Comparison of ENCODE assay signal across 23 mouse cellular contexts in genomic region chr9:61755311-61755710, GRCm38 (mm10).
DNase-seq lines count a peak whose midpoint lies in the region; ATAC-seq and TF ChIP-seq lines count a peak whose summit lies in the region.
"Had no signal": no experiment of that assay in that cellular context is flagged by ENCODE, and none has a peak within 500 bp of the region (broad histone marks: within the 10 kb centered on the region; RNA-seq: fewer than 3 reads in every experiment).

No protein-coding gene starts in this region.

- H3K36me3 ChIP-seq in hindbrain, embryonic 14.5 days (replicated peaks; ENCODE audit: control insufficient read depth, insufficient read depth), result no peaks in the 10 kb centered on the region
- no peaks in the 10 kb centered on the region for H3K36me3 ChIP-seq in hindbrain, embryonic 16.5 days (ENCODE audit: control insufficient read depth, insufficient read depth, low read length)
- H3K36me3 ChIP-seq in midbrain, embryonic 15.5 days (replicated peaks), result no peaks in the 10 kb centered on the region
- H3K36me3 ChIP-seq: embryonic facial prominence, embryonic 10.5 days; limb, embryonic 13.5 days; liver, embryonic 12.5 days had no signal

- H3K27me3 ChIP-seq in hindbrain, embryonic 14.5 days (ENCODE audit: control insufficient read depth, insufficient read depth, low read length), result no peaks in the 10 kb centered on the region
- H3K27me3 ChIP-seq in hindbrain, embryonic 16.5 days (replicated peaks; ENCODE audit: control insufficient read depth, insufficient read depth, low read length), result no peaks in the 10 kb centered on the region; the same call in 1 of the 2 replicates
- H3K27me3 ChIP-seq in midbrain, embryonic 15.5 days (replicated peaks), result no peaks in the 10 kb centered on the region
- H3K27me3 ChIP-seq in cerebellum, adult 2 months (ENCODE audit: control insufficient read depth, insufficient read depth, low read length), result no peaks in the 10 kb centered on the region
- H3K27me3 ChIP-seq: liver, embryonic 12.5 days had no signal

- H3K4me3 ChIP-seq in hindbrain, embryonic 14.5 days (replicated peaks; ENCODE audit: low read length), result no peak overlapping the region
- no peak overlapping the region for H3K4me3 ChIP-seq in hindbrain, embryonic 16.5 days (ENCODE audit: low read length)
- H3K4me3 ChIP-seq in midbrain, embryonic 15.5 days, result no peak overlapping the region
- H3K4me3 ChIP-seq in cerebellum, adult 2 months (replicated peaks; ENCODE audit: insufficient read depth, low read depth, low read length), result no peak overlapping the region
- H3K4me3 ChIP-seq: embryonic facial prominence, embryonic 10.5 days; limb, embryonic 13.5 days; liver, embryonic 12.5 days had no signal

- H3K4me2 ChIP-seq in hindbrain, embryonic 14.5 days (replicated peaks), result no peak overlapping the region
- H3K4me2 ChIP-seq in hindbrain, embryonic 16.5 days (ENCODE audit: low read length), result no peak overlapping the region
- no peak overlapping the region for H3K4me2 ChIP-seq in midbrain, embryonic 15.5 days
- H3K4me2 ChIP-seq: heart, embryonic 11.5 days; limb, embryonic 13.5 days; liver, embryonic 12.5 days had no signal

- TF ChIP-seq CTCF in cerebellum, adult 2 months (IDR thresholded peaks at IDR 0.05; ENCODE audit: borderline replicate concordance, insufficient read depth, low read depth, low read length), result no peak

- WGBS in hindbrain, embryonic 14.5 days, result 67% methylated on average over 3 of the region's 3 CpGs
- 40% methylated on average over 3 of the region's 3 CpGs for WGBS in hindbrain, embryonic 16.5 days
- 45% methylated on average over 3 of the region's 3 CpGs for WGBS in midbrain, embryonic 15.5 days
- WGBS in cerebellum, adult 2 months, result 96% methylated on average over 3 of the region's 3 CpGs

- no peak for TF ChIP-seq POLR2A in cerebellum, adult 2 months (IDR thresholded peaks at IDR 0.05; ENCODE audit: borderline replicate concordance, insufficient read depth, low read length)

- no peak overlapping the region for H3K9ac ChIP-seq in hindbrain, embryonic 14.5 days
- no peak overlapping the region for H3K9ac ChIP-seq in hindbrain, embryonic 16.5 days (ENCODE audit: low read depth, low read length)
- no peak overlapping the region for H3K9ac ChIP-seq in midbrain, embryonic 15.5 days
- H3K9ac ChIP-seq: limb, embryonic 13.5 days; liver, embryonic 12.5 days had no signal

- no peak for DNase-seq in hindbrain, embryonic 14.5 days (ENCODE audit: low spot score)
- peak; percentile 49 for DNase-seq in CD4-positive, CD25-positive, alpha-beta regulatory T cell, adult 2 months (ENCODE audit: low read depth, low spot score)
- peak; percentile 42 for DNase-seq in brain, adult 2 months (ENCODE audit: low read depth, low spot score)
- DNase-seq in cerebellum, adult 2 months, result no peak
- no peak for DNase-seq in thymus, postnatal 36 days
- DNase-seq: adrenal gland, postnatal 14 days; cerebellum, postnatal 10 days; gastrocnemius, postnatal 14 days; heart, adult 11 months; kidney, adult 9 months; kidney, postnatal 25 days; lung, adult 18-20 months; lung, postnatal 10 days; right cerebral cortex, adult 18-20 months; right cerebral cortex, postnatal 4 days; thymus, adult 2 months had no signal

- H3K9me3 ChIP-seq in hindbrain, embryonic 14.5 days (ENCODE audit: control insufficient read depth, low read length), result no peaks in the 10 kb centered on the region
- H3K9me3 ChIP-seq in hindbrain, embryonic 16.5 days (ENCODE audit: control insufficient read depth, low read length), result no peaks in the 10 kb centered on the region
- no peaks in the 10 kb centered on the region for H3K9me3 ChIP-seq in midbrain, embryonic 15.5 days
- H3K9me3 ChIP-seq: embryonic facial prominence, embryonic 10.5 days; limb, embryonic 13.5 days; liver, embryonic 12.5 days had no signal

- H3K27ac ChIP-seq in hindbrain, embryonic 14.5 days, result peak overlapping the region; percentile 63; the same call in 1 of the 2 replicates
- no peak overlapping the region for H3K27ac ChIP-seq in hindbrain, embryonic 16.5 days (ENCODE audit: low read depth, low read length)
- H3K27ac ChIP-seq in midbrain, embryonic 15.5 days, result peak overlapping the region; percentile 57; the same call in 1 of the 2 replicates
- no peak overlapping the region for H3K27ac ChIP-seq in cerebellum, adult 2 months (ENCODE audit: insufficient read depth, low read length)
- H3K27ac ChIP-seq: embryonic facial prominence, embryonic 10.5 days; limb, embryonic 13.5 days; liver, embryonic 12.5 days had no signal

- peaks cover 21% of the 10 kb centered on the region for H3K4me1 ChIP-seq in hindbrain, embryonic 14.5 days (replicated peaks; ENCODE audit: control insufficient read depth, insufficient read depth, low read length)
- peaks cover 29% of the 10 kb centered on the region for H3K4me1 ChIP-seq in hindbrain, embryonic 16.5 days (ENCODE audit: control insufficient read depth, insufficient read depth, low read depth, low read length)
- H3K4me1 ChIP-seq in midbrain, embryonic 15.5 days, result peaks cover 30% of the 10 kb centered on the region
- peaks cover 4% of the 10 kb centered on the region for H3K4me1 ChIP-seq in cerebellum, adult 2 months (ENCODE audit: control insufficient read depth, insufficient read depth, low read length)
- H3K4me1 ChIP-seq: liver, embryonic 12.5 days had no signal

- ATAC-seq in hindbrain, embryonic 14.5 days (ENCODE audit: low FRiP score), result no peak
- no peak for ATAC-seq in hindbrain, embryonic 16.5 days
- peak; percentile 37 for ATAC-seq in midbrain, embryonic 15.5 days (replicated peaks)
- ATAC-seq: intestine, embryonic 16.5 days; liver, embryonic 12.5 days had no signal

Comparison
In these comparisons a context has a peak if more than half of its experiments do, and no peak if none do; other contexts are left out.
1. H3K27ac ChIP-seq: peak in hindbrain, embryonic 14.5 days (single experiment) and midbrain, embryonic 15.5 days (single experiment); none in hindbrain, embryonic 16.5 days (single experiment) and cerebellum, adult 2 months (single experiment).
2. DNase-seq: peak in CD4-positive, CD25-positive, alpha-beta regulatory T cell, adult 2 months (single experiment) and brain, adult 2 months (single experiment); none in hindbrain, embryonic 14.5 days (single experiment), cerebellum, adult 2 months (0 of 2) and thymus, postnatal 36 days (0 of 2).